Mouse (Mus musculus) layer of hippocampus, postnatal 25 days (tissue): Measurements from ENCODE around the gene Phldb3. TPM values are rescaled to one million over a fixed set of nuclear protein-coding genes. Genes with fewer than 3 reads are reported as not detected.
"Not testable (repeated sequence)": the region's sequence is repeated elsewhere in the genome, so short reads cannot be mapped to it uniquely, and the experiment has no call there.

Experiments used
- DNase-seq, 2 experiments: peaks; one replicate each; pipeline ENCODE4 v3.0.0; 2022; ENCODE audit warnings: mixed read lengths in 2 of 2, low spot score in 1 of 2; ENCODE audit errors: extremely low spot score in 1 of 2
- total RNA-seq, 2 experiments: library from RNA; stranded (reverse); gene quantifications; 2 replicates each; pipeline ENCODE4 v1.2.3; 2021

The Phldb3 gene
- total RNA-seq, 2 experiments from 2014 or later: 0.19 to 0.20 TPM

DNA sequence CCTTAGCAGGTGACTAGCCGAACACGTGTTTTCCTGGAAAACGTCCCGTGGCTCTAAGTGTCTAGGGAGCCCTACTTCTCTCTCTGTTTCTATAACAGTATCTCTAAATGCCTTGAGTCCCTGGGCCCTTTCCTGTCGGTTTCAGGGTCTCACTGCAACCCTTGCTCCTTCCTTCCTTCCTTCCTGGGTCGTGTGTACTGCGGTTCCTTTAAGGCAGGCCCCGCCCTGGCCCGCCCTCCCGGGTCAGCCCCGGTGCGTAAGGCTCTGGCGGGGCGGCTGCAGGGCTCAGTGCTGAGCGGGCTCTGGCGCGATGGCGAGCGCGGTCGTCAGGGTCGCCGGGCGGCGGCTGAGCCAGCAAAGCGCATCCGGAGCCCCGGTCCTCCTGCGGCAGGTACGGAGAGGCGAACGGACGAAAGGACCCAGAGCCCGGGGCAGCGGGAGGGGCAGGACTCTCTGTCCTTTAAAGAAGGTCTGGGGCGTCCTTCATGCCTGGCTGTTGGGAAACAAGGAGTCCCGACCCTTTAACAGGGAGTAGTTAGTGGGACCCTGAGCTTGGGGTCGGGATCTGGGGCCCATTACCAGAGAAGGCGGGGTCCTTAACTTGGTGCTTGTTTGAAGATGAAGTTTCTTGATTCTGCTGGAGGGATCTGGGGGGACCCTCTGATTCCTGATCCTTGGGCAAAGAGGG is 16.8 kb upstream of the Phldb3 start:
- DNase-seq: peak; percentile 44 to 49

DNA sequence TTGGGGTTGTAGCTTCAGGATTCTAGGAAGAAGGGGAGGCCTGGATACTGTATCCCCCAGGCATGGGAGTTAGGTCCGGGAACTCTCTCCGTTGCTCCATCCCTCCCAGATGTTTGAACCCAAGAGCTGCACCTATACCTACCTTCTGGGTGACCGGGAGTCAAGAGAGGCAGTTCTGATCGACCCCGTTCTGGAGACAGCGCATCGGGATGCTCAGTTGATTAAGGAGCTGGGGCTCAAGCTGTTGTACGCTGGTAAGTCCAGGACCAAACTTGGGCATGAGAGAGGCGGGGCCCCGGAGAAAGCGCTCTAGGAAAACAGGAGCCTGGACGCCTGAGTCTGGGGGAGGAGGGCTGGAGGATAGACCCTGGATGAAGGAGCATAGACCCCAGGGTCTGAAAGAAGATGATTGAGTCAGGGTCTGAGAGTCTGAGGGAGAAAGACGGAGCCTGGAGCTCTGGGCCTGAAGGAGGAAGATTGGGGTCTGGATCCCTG is 16.2 kb upstream of the Phldb3 start:
- no peak for DNase-seq

DNA sequence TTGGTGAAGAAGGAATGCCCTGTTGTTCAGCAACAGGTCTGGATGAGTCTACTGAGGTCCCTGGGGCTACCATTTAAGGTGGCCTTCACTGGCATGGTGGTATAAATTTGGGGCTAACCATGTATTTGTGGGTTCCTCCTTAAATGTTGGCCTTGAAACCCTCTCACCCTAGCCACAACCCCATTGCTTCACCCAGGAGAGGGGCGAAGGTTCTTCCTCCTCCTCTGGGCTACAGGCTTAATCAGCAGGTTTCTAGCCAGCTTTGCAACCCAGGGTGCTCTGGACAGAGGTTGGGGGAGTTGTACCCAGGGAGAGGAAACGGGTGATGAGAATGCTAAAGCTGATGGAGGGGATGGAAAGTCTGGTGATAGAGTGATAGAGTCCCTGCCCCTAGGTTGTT is 15.1 kb upstream of the Phldb3 start:
- no peak for DNase-seq

DNA sequence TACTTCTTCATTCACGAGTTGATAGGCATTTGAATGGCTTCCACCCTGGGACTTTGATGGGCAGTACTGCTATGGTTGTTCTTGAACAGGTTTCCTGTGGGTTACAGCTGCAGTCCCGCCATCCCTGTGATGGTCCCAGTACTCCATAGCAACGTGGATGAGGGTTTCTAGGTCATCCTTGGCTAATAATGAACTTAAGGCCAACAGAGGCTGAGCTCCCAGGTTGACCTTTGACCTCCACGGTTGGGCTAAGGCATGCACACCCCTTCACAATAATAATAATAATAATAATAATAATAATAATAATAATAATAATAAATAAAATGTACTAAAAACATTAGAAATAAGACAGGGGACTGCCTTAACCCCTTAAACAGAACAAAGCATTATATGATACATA is 12.4 kb upstream of the Phldb3 start:
- DNase-seq: no peak

DNA sequence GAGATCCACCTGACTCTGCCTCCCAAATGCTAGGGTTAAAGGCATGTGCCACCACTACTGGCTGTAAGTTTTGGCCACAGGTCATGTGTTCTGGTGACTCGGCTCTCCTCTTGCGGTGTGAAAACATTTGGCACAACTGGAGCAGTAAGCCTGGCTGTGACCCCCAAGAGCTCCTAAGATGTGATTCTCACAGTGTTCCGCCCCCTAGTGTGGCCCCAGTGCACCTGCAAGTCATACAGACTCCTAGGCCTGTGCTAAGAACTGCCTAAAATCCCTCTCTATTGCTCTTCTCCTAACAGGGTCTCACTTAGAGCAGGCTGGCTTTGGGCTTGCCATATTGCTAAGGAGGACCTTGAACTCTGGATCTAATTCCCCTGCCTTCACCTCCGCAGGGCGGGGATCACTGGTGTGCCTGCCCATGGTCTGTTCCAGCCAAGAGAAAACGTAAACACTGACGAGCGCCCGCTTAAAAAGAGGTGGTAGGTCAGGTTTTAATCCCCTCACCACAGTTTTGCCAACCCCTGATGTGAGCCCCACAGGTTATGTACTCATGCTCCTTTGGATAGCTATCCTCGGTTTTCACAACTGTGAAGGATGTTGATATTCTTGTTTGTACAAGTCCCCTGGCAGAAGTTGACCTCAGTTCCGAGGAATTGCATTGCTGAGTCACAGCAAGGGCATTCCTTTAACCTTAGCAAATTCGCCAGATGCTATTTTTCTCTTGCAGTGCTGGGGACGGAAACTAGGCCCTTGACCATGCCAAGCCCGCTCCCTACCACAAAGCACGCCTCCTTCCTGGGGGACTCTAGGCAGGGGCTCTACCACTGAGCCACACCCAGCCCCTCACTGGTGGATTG is 11.1 kb upstream of the Phldb3 start:
- no peak for DNase-seq

DNA sequence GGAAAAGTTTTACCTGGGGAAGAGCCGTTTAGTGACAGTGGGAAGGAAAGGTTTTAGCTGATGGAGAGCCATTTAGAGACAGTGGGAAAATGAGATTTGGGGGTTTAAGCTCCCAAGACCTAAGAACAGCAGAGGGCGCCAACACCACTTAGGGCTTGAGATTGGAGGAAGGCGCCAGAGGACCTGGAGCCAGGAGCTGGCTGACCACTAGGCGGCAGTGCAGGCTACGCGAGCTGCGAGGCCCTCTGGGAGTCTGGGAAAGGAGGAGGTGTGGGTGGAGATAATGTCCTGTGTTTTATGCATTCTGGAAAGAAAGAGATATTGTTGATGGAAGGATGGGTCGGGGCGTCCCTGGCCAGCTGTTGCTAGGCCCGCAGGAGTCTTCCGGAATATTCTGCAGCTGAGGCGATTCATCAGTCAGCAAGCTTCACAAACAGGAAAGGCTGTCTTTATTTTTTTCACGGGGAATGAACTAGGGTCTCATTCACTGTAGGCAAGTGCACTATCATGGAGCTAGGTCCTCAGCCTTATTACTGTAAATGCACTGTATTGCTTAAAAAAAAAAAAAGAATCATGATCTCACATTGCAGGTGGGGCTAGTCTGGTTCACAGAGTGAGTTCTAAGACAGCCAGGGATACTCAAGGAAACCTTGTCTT is 9.5 kb upstream of the Phldb3 start:
- peak; percentile 94 to 100 for DNase-seq

DNA sequence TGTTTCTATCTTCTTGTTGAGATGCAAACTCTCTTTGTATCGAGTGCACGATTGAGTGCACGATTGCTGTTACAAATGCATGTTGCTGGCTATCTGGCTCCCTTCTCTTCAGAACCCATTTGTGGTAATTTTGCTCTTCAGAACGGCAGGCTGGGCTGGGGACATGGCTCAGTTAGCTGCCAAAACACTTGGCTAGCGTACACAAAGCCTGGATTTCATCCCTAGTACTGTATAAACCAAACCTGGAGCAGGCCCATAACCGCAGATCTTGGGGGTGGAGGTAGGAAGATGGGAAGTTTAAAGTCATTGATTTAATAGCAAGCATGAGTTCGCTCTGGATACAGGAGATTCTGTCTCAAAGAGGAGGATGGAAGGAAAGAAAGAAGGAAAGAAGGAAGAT is 5.0 kb upstream of the Phldb3 start:
- DNase-seq: no peak

DNA sequence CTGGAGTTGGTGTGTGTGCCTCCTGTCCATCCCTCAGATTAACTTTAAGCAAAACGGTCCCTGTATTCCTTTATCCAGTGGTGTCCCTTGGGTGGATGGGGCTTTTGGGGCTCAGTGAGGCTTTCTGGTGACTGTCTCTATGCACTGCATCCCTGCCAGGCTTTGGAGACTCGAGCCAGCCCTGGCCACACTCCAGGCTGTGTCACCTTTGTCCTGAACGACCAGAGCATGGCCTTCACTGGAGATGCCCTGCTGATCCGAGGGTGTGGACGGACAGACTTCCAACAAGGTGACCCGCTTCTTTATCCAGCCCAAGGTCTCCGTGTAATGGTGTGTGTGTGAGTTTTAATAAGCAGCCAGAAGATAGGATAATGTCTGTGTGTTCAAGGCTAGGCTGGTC is 4.5 kb upstream of the Phldb3 start:
- DNase-seq: no peak

DNA sequence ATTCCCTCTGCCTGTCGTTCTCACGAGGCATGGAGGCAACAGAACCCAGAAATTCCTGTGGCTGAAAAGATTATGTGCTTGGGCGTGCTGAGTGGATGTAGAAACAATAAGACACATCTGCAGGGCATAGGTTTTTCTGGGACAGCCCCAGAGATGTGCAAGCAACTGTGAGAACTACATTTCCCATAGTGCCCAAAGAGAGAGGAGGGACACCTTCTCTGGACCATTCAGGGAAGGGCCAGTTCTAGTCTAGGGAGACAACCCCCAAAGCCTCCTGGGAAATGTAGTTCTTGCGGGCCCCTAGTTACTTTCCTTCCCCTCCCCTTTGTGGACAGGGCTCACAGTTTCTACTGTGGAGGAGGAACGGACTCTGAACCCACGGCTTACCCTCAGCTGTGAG is 2.5 kb upstream of the Phldb3 start:
- no peak for DNase-seq

DNA sequence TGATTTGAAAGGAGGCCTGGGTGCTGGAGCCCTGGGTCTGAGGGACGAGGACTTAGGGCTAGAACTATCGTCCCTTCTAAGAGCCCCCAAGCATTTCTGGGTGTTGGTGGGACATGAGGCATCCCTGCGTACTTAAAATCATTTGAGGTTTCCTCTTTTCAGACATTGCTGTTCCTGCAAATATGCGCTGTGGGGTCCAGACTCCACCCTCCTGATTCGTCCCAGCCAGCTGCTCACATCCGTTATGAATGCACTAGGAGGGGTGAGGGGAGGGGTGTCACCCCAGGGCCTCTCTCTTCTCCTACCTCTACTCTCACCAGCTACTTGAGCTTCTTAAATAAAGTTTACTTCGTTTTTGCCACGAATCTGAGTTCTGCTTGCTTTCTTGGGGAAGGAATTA is 2.0 kb upstream of the Phldb3 start:
- DNase-seq: no peak

DNA sequence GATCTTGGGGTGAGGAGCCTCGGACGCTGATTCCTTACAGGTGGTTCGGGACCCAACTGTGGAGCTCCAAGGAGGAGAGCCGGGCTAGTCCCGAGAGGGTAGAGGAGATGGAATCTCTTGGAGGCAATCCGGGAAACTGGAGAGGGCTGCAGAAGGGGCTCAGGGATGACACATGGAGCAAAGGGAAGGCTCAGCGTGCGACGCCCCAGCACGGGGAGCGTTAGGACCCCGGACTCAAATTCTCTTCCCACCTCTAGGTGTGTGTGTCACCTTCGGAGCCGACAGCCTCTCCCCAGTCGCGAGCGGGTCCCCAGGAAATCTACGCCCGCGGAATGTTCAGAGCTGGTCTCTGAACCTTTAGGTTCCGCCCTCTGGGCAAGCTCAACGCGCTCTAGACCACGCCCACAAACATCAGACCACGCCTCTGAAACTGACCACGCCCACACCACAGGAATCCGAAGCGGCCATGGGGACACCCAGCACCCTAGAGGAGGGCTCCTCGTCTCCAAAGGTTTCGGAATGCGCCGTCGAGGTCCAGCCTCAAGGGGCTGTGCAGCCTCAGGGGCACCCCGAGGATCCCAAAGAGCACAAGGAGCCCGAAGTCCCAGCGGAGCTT is 424 bp downstream of the Phldb3 start:
- peak in 1 of 2 experiments; percentile 42 for DNase-seq

DNA sequence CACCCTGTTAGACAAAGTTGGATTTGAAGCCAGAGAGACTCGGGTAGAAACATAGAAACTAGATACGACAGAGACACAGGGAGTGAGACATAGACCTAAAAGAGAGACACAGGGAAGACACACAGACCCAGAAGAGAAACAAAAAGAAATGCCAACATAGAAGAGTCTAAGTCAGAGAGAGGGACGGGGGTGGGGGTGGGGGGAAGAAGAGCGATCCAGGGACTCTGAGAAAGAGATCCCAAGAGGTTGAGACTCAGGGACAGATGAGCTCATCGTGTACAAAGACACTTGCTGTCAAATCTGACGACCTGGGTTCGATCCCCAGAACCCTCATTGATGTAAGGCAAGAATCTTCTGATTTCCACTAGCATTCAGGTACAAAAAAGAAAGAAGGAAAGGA is 1.1 kb downstream of the Phldb3 start:
- no peak for DNase-seq

DNA sequence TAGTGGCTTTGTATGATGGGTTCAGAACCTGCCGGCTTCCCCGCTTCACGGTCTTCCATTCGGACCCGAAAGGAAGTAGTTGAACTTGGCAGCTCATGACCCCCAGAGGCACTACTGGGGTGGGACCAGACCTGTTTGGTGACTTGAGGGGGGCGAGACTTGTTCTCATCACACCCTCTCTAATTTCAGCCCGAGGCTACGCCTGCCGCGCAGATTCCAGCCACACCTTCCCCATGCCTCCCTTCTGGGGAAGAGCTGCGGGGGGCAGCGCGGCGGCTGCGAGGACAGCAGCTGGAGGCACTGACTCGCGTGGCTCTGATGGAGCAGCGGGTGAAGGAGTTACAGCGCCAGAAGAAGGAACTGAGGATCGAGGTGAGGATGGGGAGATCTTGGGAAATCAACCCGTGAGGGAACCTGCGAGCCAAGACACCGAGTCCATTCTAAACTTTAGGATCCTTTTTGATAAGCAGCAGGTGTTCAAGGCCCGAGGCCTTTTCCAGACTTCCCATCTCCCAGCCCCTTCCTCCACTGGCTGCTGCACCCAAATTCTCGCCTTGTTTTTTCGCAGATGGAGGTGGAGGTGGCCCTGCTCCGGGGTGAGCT is 1.8 kb downstream of the Phldb3 start:
- DNase-seq: no peak

DNA sequence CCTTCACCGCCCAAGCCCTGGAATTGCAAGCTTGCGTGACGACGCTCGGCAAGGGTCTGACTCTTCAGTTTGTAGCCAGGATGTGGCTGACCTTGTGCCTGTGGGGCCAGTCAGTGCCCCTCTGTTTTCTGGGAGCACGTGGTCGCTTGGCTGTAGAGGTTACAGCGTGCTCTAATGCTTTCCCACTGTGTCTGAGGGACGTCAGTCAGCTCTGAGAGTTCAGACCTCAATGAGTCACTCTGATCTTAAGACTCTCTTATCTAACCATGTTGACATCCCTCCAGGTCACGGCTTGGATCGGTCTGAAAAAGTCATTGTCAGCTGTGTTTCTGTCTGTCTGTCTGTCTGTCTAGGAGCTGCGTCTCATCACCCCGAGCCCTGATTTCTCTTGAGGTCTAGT is 4.3 kb downstream of the Phldb3 start:
- DNase-seq: no peak

DNA sequence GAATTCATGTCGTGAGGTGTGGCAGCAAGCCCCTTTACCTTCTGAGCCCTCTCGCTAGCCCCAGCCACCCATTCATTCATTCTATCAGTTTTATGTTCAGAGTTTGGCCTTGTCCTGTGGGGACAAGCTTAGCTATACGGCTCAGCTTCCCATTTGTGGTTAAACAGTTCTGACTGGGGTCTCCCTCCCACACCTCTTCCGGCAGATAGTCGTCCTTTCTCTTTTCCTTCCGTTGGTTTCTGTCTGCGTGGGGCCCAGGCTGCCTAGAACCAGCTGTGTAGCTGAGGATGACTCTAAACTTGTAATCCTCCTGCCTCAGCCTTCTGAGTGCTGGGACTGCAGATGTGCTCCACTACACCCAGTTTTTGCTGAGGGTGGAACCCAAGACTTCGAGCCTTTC is 7.2 kb downstream of the Phldb3 start:
- no peak for DNase-seq

DNA sequence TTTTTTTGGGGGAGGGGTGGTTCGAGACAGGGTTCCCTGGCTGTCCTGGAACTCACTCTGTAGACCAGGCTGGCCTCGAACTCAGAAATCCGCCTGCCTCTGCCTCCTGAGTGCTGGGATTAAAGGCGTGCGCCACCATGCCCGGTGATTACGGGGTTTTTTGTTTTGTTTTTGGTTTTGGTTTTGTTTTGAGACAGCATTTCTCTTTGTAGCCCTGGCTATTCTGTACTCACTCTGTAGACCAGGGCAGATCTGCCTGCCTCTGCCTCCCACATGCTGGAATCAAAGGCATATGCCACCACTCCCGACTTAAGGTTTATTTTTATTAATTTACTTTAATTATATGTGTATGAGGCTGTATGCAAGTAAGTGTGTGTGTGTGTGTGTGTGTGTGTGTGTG is 7.8 kb downstream of the Phldb3 start:
- not testable (repeated sequence) for DNase-seq

DNA sequence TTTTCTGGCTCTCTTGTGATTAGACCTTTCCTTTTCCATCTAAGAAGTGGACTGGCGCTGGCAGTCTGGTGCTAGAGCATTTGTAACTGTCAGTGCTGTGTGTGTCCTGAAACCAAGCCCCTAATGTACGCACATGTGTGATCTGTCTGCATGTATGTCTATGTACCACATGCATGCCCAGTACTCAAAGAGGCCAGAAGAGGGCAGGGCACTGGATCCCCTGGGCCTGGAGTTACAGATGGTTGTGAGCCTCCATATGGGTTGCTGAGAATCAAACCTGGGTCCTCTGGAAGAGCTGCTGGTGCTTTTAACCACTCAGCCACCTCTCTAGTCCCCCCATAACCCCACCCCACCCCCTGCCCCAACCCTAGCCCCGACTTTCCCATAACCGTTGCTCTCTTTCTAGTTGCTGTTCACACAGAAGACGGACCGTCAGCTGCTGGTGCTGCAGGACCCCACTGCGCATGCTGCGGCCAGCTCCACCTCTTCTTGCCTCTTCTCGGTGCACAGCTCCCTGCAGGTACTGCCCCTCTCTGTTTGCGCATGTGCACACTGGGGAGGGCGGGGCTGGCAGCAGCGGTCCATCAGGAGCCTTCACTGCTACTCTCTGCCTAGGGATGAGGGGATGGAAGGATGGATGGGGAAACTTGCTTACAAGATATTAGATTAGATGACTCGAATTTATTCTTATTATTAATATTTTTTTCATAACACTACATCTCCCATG is 9.3 kb downstream of the Phldb3 start:
- DNase-seq: no peak

DNA sequence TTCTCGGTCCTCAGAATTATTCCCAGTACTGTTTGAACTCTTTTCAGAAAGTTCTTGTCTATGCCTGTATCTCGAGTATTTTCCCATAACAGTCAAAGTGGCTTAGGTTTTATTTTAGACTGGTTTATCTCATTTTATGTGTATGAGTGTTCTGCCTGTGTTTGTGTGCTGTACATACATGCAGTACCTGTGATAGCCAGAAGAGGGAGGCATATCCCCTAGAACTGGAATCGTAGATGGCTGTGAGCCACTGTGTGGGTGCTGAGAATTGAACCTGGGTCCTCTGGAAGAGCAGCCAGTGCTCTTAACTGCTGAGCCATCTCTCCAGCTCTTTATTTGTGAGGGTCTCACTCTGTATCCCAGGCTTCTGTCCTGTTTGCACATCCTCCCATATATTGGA is 10.6 kb downstream of the Phldb3 start:
- DNase-seq: no peak

DNA sequence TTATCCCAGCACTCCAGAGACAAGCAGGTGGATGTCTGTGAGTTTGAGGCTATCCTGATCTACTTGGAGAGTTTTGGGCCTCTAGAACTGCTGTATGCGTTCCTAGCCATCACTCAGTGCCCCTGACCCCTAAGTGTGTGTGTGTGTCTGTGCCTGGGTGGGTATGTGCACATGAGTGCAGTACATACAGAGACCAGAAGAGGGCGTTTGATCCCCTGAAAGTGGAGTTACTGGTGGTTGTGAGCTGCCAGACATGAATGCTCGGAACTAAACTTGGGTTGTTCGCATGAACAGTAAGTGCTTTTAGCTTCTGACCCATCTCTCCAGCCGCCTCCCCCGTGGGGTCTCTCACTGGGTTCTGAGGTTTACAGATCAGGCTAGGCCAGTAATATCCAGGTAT is 12.4 kb downstream of the Phldb3 start:
- no peak for DNase-seq
